Mouse (Mus musculus): Measurements from ENCODE around the gene Slc35f1.

DNA sequence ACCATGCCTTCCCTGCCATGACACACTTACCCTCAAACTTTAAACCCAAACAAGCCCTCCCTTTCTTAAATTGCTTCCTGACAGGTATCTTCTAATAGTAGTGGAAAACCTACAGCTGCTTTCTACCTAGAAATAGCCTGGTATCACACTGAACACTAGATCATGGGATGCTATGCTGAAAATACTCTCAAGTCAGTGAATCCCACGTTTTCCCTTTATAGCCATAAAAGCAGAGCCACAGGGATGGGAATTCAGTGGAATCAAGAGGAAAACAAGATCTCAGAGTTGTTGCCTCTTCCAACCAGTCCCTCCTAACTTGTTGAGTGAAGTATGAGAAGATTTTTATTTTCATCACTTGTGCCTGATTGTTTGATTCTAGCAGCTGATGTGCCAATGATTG is 442.4 kb downstream of the Slc35f1 start:
- TF ChIP-seq CTCF (IDR thresholded peaks at IDR 0.05), result no peak
- no peak for TF ChIP-seq EP300 (IDR thresholded peaks at IDR 0.05)
